Comparison of ENCODE assay signal across 27 mouse cellular contexts in the genomic region with DNA sequence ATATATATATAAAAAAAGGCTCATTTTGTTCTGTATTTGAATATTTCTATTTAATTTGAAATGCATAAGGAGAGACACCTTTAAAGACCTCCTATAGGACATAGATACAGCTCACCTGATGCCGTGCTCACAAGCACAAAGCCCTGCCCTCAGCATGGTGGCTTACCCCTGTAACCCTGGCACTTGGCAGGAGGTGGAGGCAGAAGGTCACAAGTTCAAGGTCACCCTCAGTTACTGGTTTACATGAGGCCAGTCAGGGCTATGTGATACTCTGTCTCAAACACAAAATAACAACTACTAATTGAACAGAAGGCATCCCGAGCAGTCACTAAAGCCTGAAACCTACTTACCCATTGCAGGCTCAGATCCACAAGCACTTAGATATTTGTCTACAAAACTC.
"Had no signal": no experiment of that assay in that cellular context is flagged by ENCODE, and none has a peak within 500 bp of the region (broad histone marks: within the 10 kb centered on the region; RNA-seq: fewer than 3 reads in every experiment).

No protein-coding gene starts in this region.

- H3K27me3 ChIP-seq: embryonic facial prominence, embryonic 12.5 days; embryonic facial prominence, embryonic 13.5 days; embryonic facial prominence, embryonic 15.5 days; forebrain, embryonic 12.5 days; forebrain, embryonic 13.5 days; forebrain, embryonic 15.5 days had no signal

- H3K27ac ChIP-seq: embryonic facial prominence, embryonic 10.5 days; embryonic facial prominence, embryonic 12.5 days; embryonic facial prominence, embryonic 13.5 days; embryonic facial prominence, embryonic 15.5 days; forebrain, embryonic 10.5 days; forebrain, embryonic 12.5 days; forebrain, embryonic 13.5 days; forebrain, embryonic 15.5 days; gastrocnemius, adult 2 months; heart, adult 2 months had no signal

- ATAC-seq: forebrain, embryonic 13.5 days; forebrain, embryonic 14.5 days; forebrain, embryonic 15.5 days; forebrain, embryonic 16.5 days; forebrain, postnatal 0 days had no signal

- H3K4me2 ChIP-seq: embryonic facial prominence, embryonic 12.5 days; embryonic facial prominence, embryonic 13.5 days; embryonic facial prominence, embryonic 15.5 days; forebrain, embryonic 12.5 days; forebrain, embryonic 13.5 days; forebrain, embryonic 15.5 days had no signal

- H3K4me1 ChIP-seq: embryonic facial prominence, embryonic 10.5 days; embryonic facial prominence, embryonic 12.5 days; embryonic facial prominence, embryonic 13.5 days; embryonic facial prominence, embryonic 15.5 days; forebrain, embryonic 10.5 days; forebrain, embryonic 12.5 days; forebrain, embryonic 13.5 days; forebrain, embryonic 15.5 days had no signal

- H3K36me3 ChIP-seq: embryonic facial prominence, embryonic 10.5 days; embryonic facial prominence, embryonic 12.5 days; embryonic facial prominence, embryonic 13.5 days; embryonic facial prominence, embryonic 15.5 days; forebrain, embryonic 10.5 days; forebrain, embryonic 12.5 days; forebrain, embryonic 15.5 days had no signal

- H3K4me3 ChIP-seq: embryonic facial prominence, embryonic 10.5 days; embryonic facial prominence, embryonic 12.5 days; embryonic facial prominence, embryonic 13.5 days; embryonic facial prominence, embryonic 15.5 days; erythroblast, embryonic 14.5 days; forebrain, embryonic 10.5 days; forebrain, embryonic 12.5 days; forebrain, embryonic 13.5 days; forebrain, embryonic 15.5 days; gastrocnemius, adult 2 months; heart, adult 2 months had no signal

- DNase-seq: cerebellum, adult 8-10 months; cerebellum, adult 9-10 months; cerebellum, adult 9-11 months; cerebellum, postnatal 10 days; cerebellum, postnatal 14 days; cerebellum, postnatal 25 days; cerebellum, postnatal 36 days; embryo, embryonic 11 days; forebrain, postnatal 0 days; gastrocnemius, adult 2 months; gastrocnemius, postnatal 10 days; gastrocnemius, postnatal 14 days; gastrocnemius, postnatal 25 days; gastrocnemius, postnatal 36 days; heart, adult 18-20 months; heart, adult 2 months had no signal

- H3K9me3 ChIP-seq: embryonic facial prominence, embryonic 10.5 days; embryonic facial prominence, embryonic 12.5 days; embryonic facial prominence, embryonic 13.5 days; embryonic facial prominence, embryonic 15.5 days; forebrain, embryonic 10.5 days; forebrain, embryonic 12.5 days; forebrain, embryonic 13.5 days; forebrain, embryonic 15.5 days had no signal

- H3K9ac ChIP-seq: embryonic facial prominence, embryonic 12.5 days; embryonic facial prominence, embryonic 13.5 days; embryonic facial prominence, embryonic 15.5 days; forebrain, embryonic 12.5 days; forebrain, embryonic 13.5 days; forebrain, embryonic 15.5 days; forebrain, postnatal 0 days had no signal
